Mouse (Mus musculus) liver, adult 2 months (tissue): ENCODE data around the gene Sppl2c. TPM values are rescaled to one million over a fixed set of nuclear protein-coding genes. Genes with fewer than 3 reads are reported as not detected.

ENCODE experiments used
- DNase-seq: peaks from one replicate; pipeline ENCODE4 v3.0.0-alpha.2; 2011; ENCODE audit warnings: low read depth, low spot score; ENCODE audit errors: extremely low read depth
- H3K27ac ChIP-seq: fragments of 200-500 bp; replicated peaks from 2 replicates; pipeline ENCODE4 v1.5.1; 2012; ENCODE audit warnings: low read depth, mild to moderate bottlenecking, control low read depth, inconsistent platforms, low read length; ENCODE audit not compliant: insufficient read depth
- H3K27me3 ChIP-seq: fragments of 200-500 bp; 2 replicates; pipeline ENCODE4 v1.6.1; 2012; ENCODE audit warnings: mild to moderate bottlenecking, moderate library complexity, low read length, inconsistent platforms; ENCODE audit not compliant: control insufficient read depth, insufficient read depth
- H3K36me3 ChIP-seq: fragments of 200-500 bp; 2 replicates; pipeline ENCODE4 v1.6.1; 2012; ENCODE audit warnings: low read length, inconsistent platforms; ENCODE audit not compliant: control insufficient read depth, insufficient read depth
- H3K4me1 ChIP-seq: fragments of 200-500 bp; 2 replicates; pipeline ENCODE4 v1.6.1; 2011; ENCODE audit warnings: low read length; ENCODE audit not compliant: control insufficient read depth, insufficient read depth
- H3K4me3 ChIP-seq: fragments of 200-500 bp; 2 replicates; pipeline ENCODE4 v1.5.1; 2011; ENCODE audit warnings: low read depth, mild to moderate bottlenecking, control low read depth, low read length, moderate library complexity; ENCODE audit not compliant: insufficient read depth
- H3K79me2 ChIP-seq: fragments of 200-500 bp; 2 replicates; pipeline ENCODE4 v1.6.1; 2012; ENCODE audit warnings: inconsistent platforms, mild to moderate bottlenecking, low read length, moderate library complexity; ENCODE audit not compliant: control insufficient read depth, insufficient read depth
- H3K9ac ChIP-seq: fragments of 200-500 bp; 2 replicates; pipeline ENCODE4 v1.6.1; 2012; ENCODE audit warnings: low read depth, mild to moderate bottlenecking, control low read depth, inconsistent platforms, low read length
- CTCF ChIP-seq: fragments of 200-500 bp; IDR thresholded peaks from 2 replicates; pipeline ENCODE4 v1.5.1; 2011; ENCODE audit warnings: low read depth, low read length, control low read depth
- POLR2A ChIP-seq: fragments of 200-500 bp; IDR thresholded peaks from 2 replicates; pipeline ENCODE4 v1.6.1; 2011; ENCODE audit warnings: low read length, control low read depth; ENCODE audit not compliant: insufficient read depth; ENCODE audit errors: extremely low read depth
- WGBS: fragments of 180-500 bp; shearing (Covaris S2); methylation state at CpG from one replicate; pipeline ENCODE4 v1.1.7; 2018; 5-methylcytosine and 5-hydroxymethylcytosine counted together
- polyA plus RNA-seq: library from polyadenylated mRNA; depleted of rRNA; stranded (reverse); fragments of >200 nt; gene quantifications from 2 replicates; pipeline ENCODE4 v1.2.3, GENCODE M21; 2012; rRNA removed
- total RNA-seq: library from RNA; depleted of rRNA; stranded (reverse); fragments of >200 nt; gene quantifications from 2 replicates; pipeline ENCODE4 v1.2.3, GENCODE M21; 2014; rRNA removed

The Sppl2c gene
- total and polyA plus RNA-seq, 2 experiments, result not detected

GRCm38 (mm10) chr11:104235881-104236280, 49.8 kb downstream of the Sppl2c start:
- WGBS, result 70% methylated on average over 2 of the region's 2 CpGs
- Histone ChIP-seq H3K27me3 (peaks cover 15% of the 10 kb centered on the region), H3K79me2 (no peaks in the 10 kb centered on the region)

DNA sequence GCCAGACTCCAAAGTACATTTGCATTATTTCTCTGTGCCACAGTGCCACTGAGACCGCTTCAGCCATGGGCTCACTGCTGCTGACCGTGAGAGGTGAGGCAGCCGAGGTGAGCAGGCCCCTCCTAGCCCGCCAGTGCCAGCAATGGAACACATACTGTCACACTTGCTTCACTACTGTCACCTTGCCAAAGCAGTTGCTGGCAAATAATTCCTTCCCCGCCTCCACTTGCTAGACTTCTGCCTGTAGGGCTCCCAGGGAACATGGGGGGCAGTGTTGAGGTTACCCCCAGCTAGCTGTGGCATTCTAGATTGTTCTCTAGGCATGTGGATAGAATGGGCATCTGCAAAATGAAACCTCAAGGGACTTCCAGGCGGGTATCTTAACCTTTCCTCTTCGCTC, 51.1 kb downstream of the Sppl2c start:
- Histone ChIP-seq H3K4me1 (peaks cover under 1% of the 10 kb centered on the region; the same call in 1 of the 2 replicates), H3K27me3 (peaks cover 6% of the 10 kb centered on the region), H3K36me3 (no peaks in the 10 kb centered on the region), H3K9ac (no peak overlapping the region), H3K4me3 (no peak overlapping the region), H3K27ac (no peak overlapping the region), H3K79me2 (no peaks in the 10 kb centered on the region)
- peak; percentile 18 for DNase-seq
- TF ChIP-seq POLR2A (no peak), CTCF (no peak)
- 51% methylated on average over 7 of the region's 7 CpGs for WGBS

More at GRCm38 (mm10) chr11:104235881-104236280, 49.8 kb downstream of the Sppl2c start:
- no peak for DNase-seq
- Histone ChIP-seq H3K27ac (no peak overlapping the region), H3K9ac (no peak overlapping the region), H3K4me1 (peaks cover 8% of the 10 kb centered on the region; the same call in 1 of the 2 replicates), H3K4me3 (no peak overlapping the region), H3K36me3 (no peaks in the 10 kb centered on the region)
- no peak for TF ChIP-seq CTCF
- TF ChIP-seq POLR2A, result no peak

GRCm38 (mm10) chr11:104237958-104238747, 52.0 kb downstream of the Sppl2c start:
- H3K4me1 ChIP-seq, result no peaks in the 10 kb centered on the region; the same call in 1 of the 2 replicates
- WGBS, result 65% methylated on average over 13 of the region's 13 CpGs
- H3K9ac ChIP-seq, result no peak overlapping the region
- TF ChIP-seq CTCF (no peak), POLR2A (no peak)
- H3K36me3 ChIP-seq, result no peaks in the 10 kb centered on the region
- no peaks in the 10 kb centered on the region for H3K79me2 ChIP-seq
- H3K4me3 ChIP-seq, result no peak overlapping the region
- H3K27me3 ChIP-seq, result no peaks in the 10 kb centered on the region; the same call in 1 of the 2 replicates
- peak; percentile 8 for DNase-seq
- no peak overlapping the region for H3K27ac ChIP-seq

Other genes with a start within 250 kb of the Sppl2c start
- gene Nsf, start 232.3 kb upstream of the Sppl2c start, total RNA-seq, result 10.2 and 11.9 TPM in 2 replicates
- 9.8 and 14.0 TPM in 2 replicates for gene Nsf, start 232.3 kb upstream of the Sppl2c start, polyA plus RNA-seq
- 6.6 and 7.8 TPM in 2 replicates for gene Arf2, start 219.6 kb upstream of the Sppl2c start, total RNA-seq
- 3.8 and 4.3 TPM in 2 replicates for gene Arf2, start 219.6 kb upstream of the Sppl2c start, polyA plus RNA-seq
- gene Crhr1, start 53.5 kb upstream of the Sppl2c start, total RNA-seq, result not detected in 2 replicates
- gene Crhr1, start 53.5 kb upstream of the Sppl2c start, polyA plus RNA-seq, result 0.04 TPM in 1 of 2 replicates, not detected in the other
- 1.5 and 1.6 TPM in 2 replicates for gene Mapt, start 45.1 kb downstream of the Sppl2c start, total RNA-seq
- 1.2 and 1.4 TPM in 2 replicates for gene Mapt, start 45.1 kb downstream of the Sppl2c start, polyA plus RNA-seq